Mouse (Mus musculus): ENCODE results near the gene Ap2b1. TPM values are rescaled to one million over a fixed set of nuclear protein-coding genes. Genes with fewer than 3 reads are reported as not detected.
A peak's percentile ranks its signal among the peaks of the same experiment; 100 is the strongest.
"Not testable (repeated sequence)": the region's sequence is repeated elsewhere in the genome, so short reads cannot be mapped to it uniquely, and the experiment has no call there.

Gene Ap2b1
- polyA plus RNA-seq (2016; fragmentation: Nextera tagmentation; extraction: Ambion mirVana), result 53.8 and 58.7 TPM in 2 replicates

DNA sequence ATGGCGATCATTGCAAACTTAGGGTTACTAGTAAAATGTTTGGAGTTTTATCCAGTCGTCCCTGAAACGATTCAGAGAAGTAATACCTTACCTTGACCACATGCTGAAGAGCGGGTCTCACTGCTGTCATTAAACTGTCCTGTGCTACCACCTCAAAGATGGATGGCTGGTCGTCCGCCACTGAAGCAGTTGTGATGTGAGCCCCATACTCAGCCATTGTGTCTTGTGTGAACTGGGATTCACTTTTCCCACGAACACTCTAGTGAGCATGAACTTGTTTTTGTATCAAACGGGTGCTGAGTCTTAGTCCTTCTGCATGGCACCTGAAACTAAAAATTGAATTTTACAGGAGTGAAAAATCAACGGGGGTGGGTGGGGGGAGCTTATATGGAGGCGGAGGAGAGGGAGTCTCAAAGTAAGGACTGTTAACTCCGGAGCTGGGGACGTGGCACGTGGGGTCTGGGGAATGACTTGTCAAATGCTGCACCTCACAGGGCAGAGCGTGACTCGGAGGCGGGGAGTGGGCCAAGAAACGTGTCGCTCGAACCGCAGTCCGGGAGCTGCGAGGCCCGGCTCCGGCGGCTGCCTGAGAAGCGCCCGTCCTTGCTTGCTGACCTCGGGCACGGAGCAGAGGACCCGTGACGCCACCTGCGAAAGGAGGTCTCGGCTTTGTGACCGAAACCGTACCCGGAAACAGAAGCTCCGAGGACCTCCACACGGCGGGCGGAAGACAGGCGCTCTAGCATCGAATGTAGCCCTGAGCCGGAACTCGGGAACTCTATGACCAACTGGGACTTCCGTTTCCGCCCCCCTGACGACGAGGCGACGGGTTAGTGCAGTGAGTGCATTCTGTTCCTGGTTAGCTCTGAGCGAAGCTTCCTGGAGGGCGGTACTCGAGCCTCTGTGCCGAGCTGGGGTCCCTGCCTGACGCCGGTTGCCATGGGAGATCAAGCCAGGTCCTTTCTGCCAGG lies at the start of gene Ap2b1:
Gene Ap2b1 (plus strand): TSS at position 800 of the 971 bp plus-strand sequence.
- 2% methylated on average over 56 of the region's 56 CpGs for WGBS
- ATAC-seq (ENCODE audit: insufficient number of reproducible peaks, low FRiP score), result peak; percentile 93
- H3K9ac ChIP-seq, result peak within 1 kb of the TSS; percentile 82

DNA sequence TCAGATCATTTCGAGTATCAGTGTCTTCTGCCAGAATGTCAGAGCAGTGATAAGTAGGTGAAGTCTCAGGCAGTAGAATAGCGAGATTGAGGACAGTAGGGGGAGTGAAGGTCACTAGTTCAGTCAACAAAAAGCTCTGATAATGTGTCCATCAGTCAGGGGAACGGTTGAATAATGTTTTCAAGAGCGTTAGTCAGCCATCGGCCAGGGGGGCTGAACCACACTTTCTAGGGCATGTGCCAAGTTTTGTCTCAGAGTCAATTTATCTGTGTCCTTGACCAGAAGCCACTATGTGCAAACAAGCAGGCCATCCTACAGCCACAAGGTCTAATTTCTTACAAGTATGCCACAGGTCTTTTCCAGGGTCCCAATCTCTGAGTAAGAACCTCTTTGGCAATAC lies 41.6 kb upstream of the Ap2b1 start:
- ATAC-seq (ENCODE audit: insufficient number of reproducible peaks, low FRiP score); H3K27ac ChIP-seq (ENCODE audit: poor library complexity, severe bottlenecking); H3K9me3 ChIP-seq (replicated peaks); H3K4me1 ChIP-seq (replicated peaks); H3K4me3 ChIP-seq; H3K36me3 ChIP-seq; H3K27me3 ChIP-seq (replicated peaks); H3K9ac ChIP-seq; H3K4me2 ChIP-seq: not testable (repeated sequence)
- WGBS, result 33% methylated on average over 5 of the region's 5 CpGs

More for the DNA sequence above, at the start of gene Ap2b1:
- peak within 1 kb of the TSS; percentile 65 for H3K4me3 ChIP-seq
- no peaks in the 10 kb centered on the region for H3K27me3 ChIP-seq (replicated peaks)
- H3K4me2 ChIP-seq, result peak within 1 kb of the TSS; percentile 77
- H3K4me1 ChIP-seq (replicated peaks), result peaks cover 19% of the 10 kb centered on the region
- H3K9me3 ChIP-seq (replicated peaks), result no peaks in the 10 kb centered on the region
- H3K27ac ChIP-seq (ENCODE audit: poor library complexity, severe bottlenecking), result peak within 1 kb of the TSS; percentile 86
- H3K36me3 ChIP-seq, result peaks cover 16% of the 10 kb centered on the region

DNA sequence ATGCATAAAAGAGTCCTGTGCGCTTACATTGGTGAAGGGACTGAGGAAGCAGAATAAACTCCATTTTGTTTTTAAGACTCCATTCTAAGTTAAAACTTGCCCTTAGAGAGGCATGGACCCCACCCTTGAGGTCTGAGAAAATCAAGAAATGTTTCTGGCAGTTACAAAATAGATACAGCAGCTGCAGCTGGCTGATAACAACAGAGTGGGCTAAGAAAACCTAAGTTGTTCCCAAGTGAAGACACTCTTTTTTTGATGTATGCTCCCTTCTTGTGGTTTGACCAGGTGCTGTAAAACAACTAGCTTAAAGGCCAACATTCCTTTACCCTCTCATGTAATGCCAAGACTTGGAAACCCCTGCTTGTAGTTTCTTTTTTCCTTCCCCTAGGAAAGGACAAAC lies 36.2 kb upstream of the Ap2b1 start:
- H3K4me3 ChIP-seq, result no peak overlapping the region
- WGBS, result 88% methylated on average over 1 of the region's 1 CpGs
- H3K36me3 ChIP-seq, result no peaks in the 10 kb centered on the region
- no peak for ATAC-seq (ENCODE audit: insufficient number of reproducible peaks, low FRiP score)
- no peaks in the 10 kb centered on the region for H3K9me3 ChIP-seq (replicated peaks)
- no peak overlapping the region for H3K27ac ChIP-seq (ENCODE audit: poor library complexity, severe bottlenecking)
- H3K4me2 ChIP-seq, result no peak overlapping the region
- no peak overlapping the region for H3K9ac ChIP-seq
- no peaks in the 10 kb centered on the region for H3K27me3 ChIP-seq (replicated peaks)
- H3K4me1 ChIP-seq (replicated peaks), result no peaks in the 10 kb centered on the region

DNA sequence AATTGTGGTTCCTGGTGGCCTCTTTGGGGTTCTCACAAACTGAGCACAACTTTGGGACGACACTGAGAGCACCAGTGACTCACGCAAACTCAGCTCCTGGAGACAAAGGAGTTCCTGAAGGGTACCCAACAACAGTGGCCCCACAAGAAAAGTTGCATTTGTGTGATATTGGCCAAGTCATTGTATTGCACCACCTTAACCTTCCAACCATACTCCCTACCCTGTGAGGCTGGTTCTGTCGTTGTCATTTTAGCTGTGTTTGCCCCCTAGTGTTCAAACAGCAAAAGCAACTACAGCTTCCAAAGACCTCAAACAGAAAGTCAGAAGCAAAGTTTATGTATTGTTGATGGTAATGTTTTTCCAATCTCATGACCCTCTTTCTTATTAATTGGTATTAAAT lies 35.7 kb upstream of the Ap2b1 start:
- H3K9me3 ChIP-seq (replicated peaks), result no peaks in the 10 kb centered on the region
- ATAC-seq (ENCODE audit: insufficient number of reproducible peaks, low FRiP score), result peak; percentile 22; the same call in 1 of the 2 replicates
- H3K36me3 ChIP-seq, result no peaks in the 10 kb centered on the region
- no peak overlapping the region for H3K27ac ChIP-seq (ENCODE audit: poor library complexity, severe bottlenecking)
- H3K27me3 ChIP-seq (replicated peaks), result no peaks in the 10 kb centered on the region
- no peak overlapping the region for H3K9ac ChIP-seq
- no peaks in the 10 kb centered on the region for H3K4me1 ChIP-seq (replicated peaks)
- no peak overlapping the region for H3K4me2 ChIP-seq
- no peak overlapping the region for H3K4me3 ChIP-seq
- WGBS, result 55% methylated on average over 3 of the region's 3 CpGs

- peak overlapping the region; percentile 80; the same call in 1 of the 2 replicates for H3K27ac ChIP-seq (ENCODE audit: poor library complexity, severe bottlenecking)
- H3K4me1 ChIP-seq (replicated peaks), result 0 out of 2 replicates have a peak, but pooled peaks cover 4% of the 10 kb centered on the region
- H3K4me3 ChIP-seq, result peak overlapping the region; percentile 67
- WGBS, result 2% methylated on average over 6 of the region's 6 CpGs
- 0 out of 2 replicates have a peak, but pooled peaks cover 5% of the 10 kb centered on the region for H3K27me3 ChIP-seq (replicated peaks)
- ATAC-seq (ENCODE audit: insufficient number of reproducible peaks, low FRiP score), result peak; percentile 63
- H3K9me3 ChIP-seq (replicated peaks), result no peaks in the 10 kb centered on the region
- H3K36me3 ChIP-seq, result no peaks in the 10 kb centered on the region
- peak overlapping the region; percentile 73 for H3K9ac ChIP-seq
- H3K4me2 ChIP-seq, result peak overlapping the region; percentile 72
Measured at GRCm38 (mm10) chr11:83270842-83271150, 28.0 kb upstream of the Ap2b1 start.

GRCm38 (mm10) chr11:83271151-83271950 lies 27.5 kb upstream of the Ap2b1 start:
- under 1% methylated on average over 26 of the region's 26 CpGs for WGBS
- Histone ChIP-seq H3K36me3 (no peaks in the 10 kb centered on the region), H3K4me3 (peak overlapping the region; percentile 67), H3K4me1 (replicated peaks) (peaks cover 4% of the 10 kb centered on the region; the same call in 1 of the 2 replicates), H3K9me3 (replicated peaks) (no peaks in the 10 kb centered on the region), H3K27ac (ENCODE audit: poor library complexity, severe bottlenecking) (peak overlapping the region; percentile 80; the same call in 1 of the 2 replicates), H3K27me3 (replicated peaks) (0 out of 2 replicates have a peak, but pooled peaks cover 5% of the 10 kb centered on the region), H3K9ac (peak overlapping the region; percentile 73), H3K4me2 (peak overlapping the region; percentile 72)
- ATAC-seq (ENCODE audit: insufficient number of reproducible peaks, low FRiP score), result peak; percentile 85

- H3K4me3 ChIP-seq, result no peak overlapping the region
- H3K27me3 ChIP-seq (replicated peaks), result 0 out of 2 replicates have a peak, but pooled peaks cover 5% of the 10 kb centered on the region
- H3K9ac ChIP-seq, result no peak overlapping the region
- no peak overlapping the region; the same call in 1 of the 2 replicates for H3K27ac ChIP-seq (ENCODE audit: poor library complexity, severe bottlenecking)
- no peaks in the 10 kb centered on the region for H3K36me3 ChIP-seq
- 18% methylated on average over 2 of the region's 2 CpGs for WGBS
- no peaks in the 10 kb centered on the region for H3K9me3 ChIP-seq (replicated peaks)
- H3K4me1 ChIP-seq (replicated peaks), result peaks cover 4% of the 10 kb centered on the region; the same call in 1 of the 2 replicates
- 0 out of 2 replicates have a peak overlapping the region, but pooled peaks have one; percentile 26 for H3K4me2 ChIP-seq
- no peak for ATAC-seq (ENCODE audit: insufficient number of reproducible peaks, low FRiP score)
Measured at GRCm38 (mm10) chr11:83271951-83272843, 26.6 kb upstream of the Ap2b1 start.

GRCm38 (mm10) chr11:83276251-83276650 lies 22.6 kb upstream of the Ap2b1 start:
- Histone ChIP-seq H3K4me2 (no peak overlapping the region), H3K27me3 (replicated peaks) (peaks cover 7% of the 10 kb centered on the region; the same call in 1 of the 2 replicates), H3K36me3 (no peaks in the 10 kb centered on the region), H3K27ac (ENCODE audit: poor library complexity, severe bottlenecking) (no peak overlapping the region), H3K9ac (no peak overlapping the region), H3K4me3 (no peak overlapping the region), H3K4me1 (replicated peaks) (no peaks in the 10 kb centered on the region; the same call in 1 of the 2 replicates), H3K9me3 (replicated peaks) (no peaks in the 10 kb centered on the region)
- ATAC-seq (ENCODE audit: insufficient number of reproducible peaks, low FRiP score), result no peak
- WGBS, result 70% methylated on average over 7 of the region's 7 CpGs

DNA sequence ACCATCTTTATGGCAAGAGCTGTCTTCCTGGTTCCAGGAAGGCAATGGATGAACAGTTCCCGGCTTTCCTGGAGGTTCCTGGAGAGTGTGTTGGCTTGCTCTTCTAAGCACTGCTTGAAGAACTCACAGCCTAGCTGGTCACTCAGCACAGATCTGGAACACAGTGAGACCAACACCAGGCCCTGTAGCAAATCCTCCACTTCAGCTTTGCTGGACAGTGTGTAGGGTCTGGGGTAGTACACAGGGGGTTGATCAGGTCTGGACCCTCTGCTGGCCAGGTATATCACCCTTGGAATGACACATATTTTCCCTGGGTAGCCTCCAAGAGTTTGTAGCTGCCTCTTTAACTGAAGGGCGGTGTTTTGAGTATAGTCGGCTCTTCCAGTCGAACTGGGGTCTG lies 19.8 kb upstream of the Ap2b1 start:
- Histone ChIP-seq H3K4me2 (no peak overlapping the region), H3K4me3 (no peak overlapping the region), H3K9me3 (replicated peaks) (no peaks in the 10 kb centered on the region), H3K36me3 (no peaks in the 10 kb centered on the region), H3K4me1 (replicated peaks) (no peaks in the 10 kb centered on the region; the same call in 1 of the 2 replicates), H3K27me3 (replicated peaks) (peaks cover 9% of the 10 kb centered on the region; the same call in 1 of the 2 replicates), H3K27ac (ENCODE audit: poor library complexity, severe bottlenecking) (no peak overlapping the region), H3K9ac (no peak overlapping the region)
- no peak for ATAC-seq (ENCODE audit: insufficient number of reproducible peaks, low FRiP score)
- 78% methylated on average over 4 of the region's 4 CpGs for WGBS

DNA sequence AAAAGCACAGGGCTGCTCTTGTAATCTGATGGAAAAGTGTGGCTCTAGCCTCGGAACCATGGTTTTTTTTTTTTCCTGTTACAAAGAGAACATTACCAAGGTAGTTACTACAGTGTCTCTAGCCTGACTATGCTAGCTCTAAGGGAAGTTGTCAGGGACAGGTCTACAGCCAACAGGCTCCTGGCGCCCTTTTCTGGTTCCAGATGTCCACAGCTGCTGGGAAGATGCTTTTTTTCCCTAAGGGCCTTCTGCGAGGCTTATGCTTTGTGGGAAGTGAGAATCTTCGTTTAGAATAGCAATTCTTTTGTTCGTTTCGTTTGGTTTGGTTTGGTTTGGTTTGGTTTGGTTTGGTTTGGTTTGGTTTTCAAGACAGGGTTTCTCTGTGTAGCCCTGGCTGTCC lies 19.1 kb upstream of the Ap2b1 start:
- no peak overlapping the region for H3K27ac ChIP-seq (ENCODE audit: poor library complexity, severe bottlenecking)
- 76% methylated on average over 6 of the region's 6 CpGs for WGBS
- no peak overlapping the region for H3K4me2 ChIP-seq
- H3K9ac ChIP-seq, result no peak overlapping the region
- H3K4me3 ChIP-seq, result no peak overlapping the region
- H3K4me1 ChIP-seq (replicated peaks), result no peaks in the 10 kb centered on the region; the same call in 1 of the 2 replicates
- H3K27me3 ChIP-seq (replicated peaks), result peaks cover 9% of the 10 kb centered on the region; the same call in 1 of the 2 replicates
- no peaks in the 10 kb centered on the region for H3K9me3 ChIP-seq (replicated peaks)
- H3K36me3 ChIP-seq, result no peaks in the 10 kb centered on the region
- no peak for ATAC-seq (ENCODE audit: insufficient number of reproducible peaks, low FRiP score)

Data from heart, embryonic 12.5 days (tissue).